Mouse (Mus musculus) liver, embryonic 11.5 days (tissue): ENCODE data around the gene Eif4g1. TPM values are rescaled to one million over a fixed set of nuclear protein-coding genes. Genes with fewer than 3 reads are reported as not detected.
"Not testable (repeated sequence)": the region's sequence is repeated elsewhere in the genome, so short reads cannot be mapped to it uniquely, and the experiment has no call there.

Experiments
- ATAC-seq: fragments of 200-750 bp; cut with Nextera tagmentation; replicated peaks from 2 replicates; pipeline ENCODE4 v1.8.0; 2017; ENCODE audit warnings: moderate number of reproducible peaks, mild to moderate bottlenecking, moderate TSS enrichment, moderate library complexity; ENCODE audit not compliant: low FRiP score
- DNase-seq: peaks from one replicate; pipeline ENCODE4 v3.0.0-alpha.2; 2017; ENCODE audit warnings: low spot score
- H3K27ac ChIP-seq: fragments of 300-500 bp; sonication (generic); 2 replicates; pipeline ENCODE4 v1.5.1; 2014; ENCODE audit warnings: mild to moderate bottlenecking, low read depth, low read length, control low read depth
- H3K27me3 ChIP-seq: fragments of 300-500 bp; sonication (generic); replicated peaks from 2 replicates; pipeline ENCODE4 v1.6.1; 2014; ENCODE audit warnings: low read length, mixed read lengths; ENCODE audit not compliant: control insufficient read depth, insufficient read depth
- H3K36me3 ChIP-seq: fragments of 300-500 bp; sonication (generic); 2 replicates; pipeline ENCODE4 v1.6.1; 2014; ENCODE audit warnings: mild to moderate bottlenecking, low read length, moderate library complexity, mixed read lengths; ENCODE audit not compliant: control insufficient read depth, insufficient read depth
- H3K4me1 ChIP-seq: fragments of 300-500 bp; sonication (generic); replicated peaks from 2 replicates; pipeline ENCODE4 v1.6.1; 2014; ENCODE audit warnings: low read length, mixed read lengths; ENCODE audit not compliant: control insufficient read depth, insufficient read depth
- H3K4me2 ChIP-seq: fragments of 300-500 bp; sonication (generic); 2 replicates; pipeline ENCODE4 v1.6.1; 2014; ENCODE audit warnings: mild to moderate bottlenecking, control low read depth, moderate library complexity
- H3K4me3 ChIP-seq: fragments of 300-500 bp; sonication (generic); 2 replicates; pipeline ENCODE4 v1.5.1; 2014; ENCODE audit warnings: low read depth, low read length, control low read depth
- H3K9ac ChIP-seq: fragments of 300-500 bp; sonication (generic); 2 replicates; pipeline ENCODE4 v1.6.1; 2014; ENCODE audit warnings: low read depth, low read length, control low read depth
- H3K9me3 ChIP-seq: fragments of 300-500 bp; sonication (generic); 2 replicates; pipeline ENCODE4 v1.6.1; 2016; ENCODE audit warnings: low read length, inconsistent platforms, mixed read lengths; ENCODE audit not compliant: control insufficient read depth
- WGBS: fragments of 180-500 bp; shearing (Covaris S2); extraction: QIAGEN DNeasy Blood & Tissue Kit; methylation state at CpG from one replicate; pipeline ENCODE4 v1.1.7; 2014; 5-methylcytosine and 5-hydroxymethylcytosine counted together
- polyA plus RNA-seq: library from polyadenylated mRNA; unstranded; fragments of >200 nt; fragmentation: Nextera tagmentation; extraction: Ambion mirVana; gene quantifications from 2 replicates; pipeline ENCODE4 v1.2.1, GENCODE M21; 2014

The Eif4g1 gene
- polyA plus RNA-seq: 185 and 196 TPM in 2 replicates

GRCm38 (mm10) chr16:20668013-20668412 is at the start of gene Eif4g1:
TSS of gene Eif4g1 (plus strand) at chr16:20668313.
- not testable (repeated sequence) for H3K27me3 ChIP-seq, H3K9me3 ChIP-seq, H3K4me1 ChIP-seq, H3K27ac ChIP-seq, H3K9ac ChIP-seq, H3K36me3 ChIP-seq, DNase-seq, H3K4me3 ChIP-seq, H3K4me2 ChIP-seq, ATAC-seq
- WGBS: 84% methylated on average over 4 of the region's 6 CpGs

- Histone ChIP-seq H3K4me1 (peaks cover 30% of the 10 kb centered on the region), H3K9me3 (no peaks in the 10 kb centered on the region), H3K27ac (no peak overlapping the region), H3K9ac (no peak overlapping the region), H3K4me3 (peak overlapping the region; percentile 73), H3K27me3 (peaks cover 55% of the 10 kb centered on the region), H3K4me2 (peak overlapping the region; percentile 99), H3K36me3 (peaks cover 2% of the 10 kb centered on the region; the same call in 1 of the 2 replicates)
- DNase-seq (peak; percentile 76), ATAC-seq (peak; percentile 44; the same call in 1 of the 2 replicates)
- WGBS: 4% methylated on average over 63 of the region's 83 CpGs
Measured at GRCm38 (mm10) chr16:20619541-20620398, 48.3 kb upstream of the Eif4g1 start.

- Histone ChIP-seq H3K9me3 (no peaks in the 10 kb centered on the region), H3K4me2 (peak overlapping the region; percentile 99), H3K4me3 (peak overlapping the region; percentile 73), H3K36me3 (peaks cover 2% of the 10 kb centered on the region; the same call in 1 of the 2 replicates), H3K4me1 (peaks cover 30% of the 10 kb centered on the region), H3K27ac (no peak overlapping the region), H3K27me3 (peaks cover 55% of the 10 kb centered on the region), H3K9ac (no peak overlapping the region; the same call in 1 of the 2 replicates)
- WGBS: 1% methylated on average over 9 of the region's 9 CpGs
- DNase-seq (no peak), ATAC-seq (0 out of 2 replicates have a peak, but pooled peaks have one; percentile 6)
Measured at GRCm38 (mm10) chr16:20620399-20620735, 47.7 kb upstream of the Eif4g1 start.

GRCm38 (mm10) chr16:20620751-20621190 is 47.3 kb upstream of the Eif4g1 start:
- DNase-seq (peak; percentile 68), ATAC-seq (peak; percentile 5; the same call in 1 of the 2 replicates)
- Histone ChIP-seq H3K4me3 (peak overlapping the region; percentile 73), H3K4me2 (peak overlapping the region; percentile 99), H3K4me1 (peaks cover 30% of the 10 kb centered on the region), H3K9ac (peak overlapping the region; percentile 67), H3K36me3 (peaks cover 2% of the 10 kb centered on the region; the same call in 1 of the 2 replicates), H3K9me3 (no peaks in the 10 kb centered on the region), H3K27me3 (peaks cover 55% of the 10 kb centered on the region), H3K27ac (no peak overlapping the region)
- under 1% methylated on average over 32 of the region's 32 CpGs for WGBS

GRCm38 (mm10) chr16:20621191-20621990 is 46.7 kb upstream of the Eif4g1 start, which contains the start of gene Camk2n2:
TSS of gene Camk2n2 (minus strand) at chr16:20621287.
- Histone ChIP-seq H3K36me3 (peaks cover 2% of the 10 kb centered on the region; the same call in 1 of the 2 replicates), H3K9me3 (no peaks in the 10 kb centered on the region), H3K4me1 (peaks cover 30% of the 10 kb centered on the region), H3K27ac (peak within 1 kb of the TSS; percentile 32; the same call in 1 of the 2 replicates), H3K4me3 (peak within 1 kb of the TSS; percentile 73), H3K4me2 (peak within 1 kb of the TSS; percentile 99), H3K27me3 (peaks cover 55% of the 10 kb centered on the region), H3K9ac (peak within 1 kb of the TSS; percentile 67)
- under 1% methylated on average over 81 of the region's 92 CpGs for WGBS
- ATAC-seq (peak; percentile 61), DNase-seq (peak; percentile 75)

- DNase-seq: peak; percentile 67
- Histone ChIP-seq H3K9ac (peak overlapping the region; percentile 67), H3K4me1 (peaks cover 30% of the 10 kb centered on the region), H3K27me3 (peaks cover 55% of the 10 kb centered on the region), H3K36me3 (peaks cover 2% of the 10 kb centered on the region; the same call in 1 of the 2 replicates), H3K4me2 (peak overlapping the region; percentile 99), H3K27ac (peak overlapping the region; percentile 32; the same call in 1 of the 2 replicates), H3K9me3 (no peaks in the 10 kb centered on the region), H3K4me3 (peak overlapping the region; percentile 73)
- ATAC-seq: peak; percentile 52
- WGBS: under 1% methylated on average over 37 of the region's 37 CpGs
Measured at GRCm38 (mm10) chr16:20621991-20622685, 46.0 kb upstream of the Eif4g1 start.

GRCm38 (mm10) chr16:20623211-20623610 is 44.9 kb upstream of the Eif4g1 start:
- DNase-seq (no peak), ATAC-seq (no peak)
- peaks cover 55% of the 10 kb centered on the region for H3K27me3 ChIP-seq
- no peak overlapping the region for H3K27ac ChIP-seq
- 75% methylated on average over 2 of the region's 2 CpGs for WGBS
- no peak overlapping the region for H3K4me3 ChIP-seq
- no peaks in the 10 kb centered on the region for H3K36me3 ChIP-seq
- H3K9me3 ChIP-seq: no peaks in the 10 kb centered on the region
- H3K4me1 ChIP-seq: peaks cover 30% of the 10 kb centered on the region
- no peak overlapping the region for H3K4me2 ChIP-seq
- H3K9ac ChIP-seq: no peak overlapping the region

- Histone ChIP-seq H3K4me2 (no peak overlapping the region), H3K27me3 (peaks cover 30% of the 10 kb centered on the region)
- DNase-seq: no peak
Measured at GRCm38 (mm10) chr16:20628871-20629391, 39.2 kb upstream of the Eif4g1 start.

More at GRCm38 (mm10) chr16:20628871-20629391, 39.2 kb upstream of the Eif4g1 start:
- H3K27ac ChIP-seq: no peak overlapping the region
- no peaks in the 10 kb centered on the region for H3K9me3 ChIP-seq
- no peak overlapping the region for H3K9ac ChIP-seq
- H3K36me3 ChIP-seq: no peaks in the 10 kb centered on the region
- H3K4me3 ChIP-seq: no peak overlapping the region
- 63% methylated on average over 11 of the region's 11 CpGs for WGBS
- H3K4me1 ChIP-seq: no peaks in the 10 kb centered on the region
- no peak for ATAC-seq
